Mouse (Mus musculus) CH12.LX (cell line): ENCODE results near the gene Anxa4. TPM values are rescaled to one million over a fixed set of nuclear protein-coding genes. Genes with fewer than 3 reads are reported as not detected.

ENCODE experiments used
- DNase-seq: peaks from one replicate; pipeline ENCODE4 v3.0.0-alpha.2; 2013; ENCODE audit errors: extremely low read depth
- H3K27ac ChIP-seq: 2 replicates; pipeline ENCODE4 v1.5.1; 2012; ENCODE audit warnings: low read depth, mild to moderate bottlenecking, control low read depth, moderate library complexity; ENCODE audit not compliant: insufficient read depth
- H3K27me3 ChIP-seq: replicated peaks from 2 replicates; pipeline ENCODE3; 2012; ENCODE audit warnings: inconsistent platforms
- H3K36me3 ChIP-seq, 2 experiments: replicated peaks in 1 of 2; 2 replicates each; pipeline versions ENCODE3 to v1.6.1; 2012; ENCODE audit warnings: inconsistent platforms in 1 of 2, low read length in 1 of 2, mild to moderate bottlenecking in 1 of 2, mixed read lengths in 1 of 2, moderate library complexity in 1 of 2; ENCODE audit not compliant: control insufficient read depth in 1 of 2, insufficient read depth in 1 of 2
- H3K4me1 ChIP-seq, 2 experiments: 2 replicates each; pipeline ENCODE4 v1.6.1; 2012; ENCODE audit warnings: inconsistent platforms in 1 of 2, moderate library complexity in 1 of 2; ENCODE audit not compliant: insufficient read depth in 2 of 2, control insufficient read depth in 1 of 2
- H3K4me2 ChIP-seq: 2 replicates; pipeline ENCODE4 v1.6.1; 2012; ENCODE audit warnings: low read depth, mild to moderate bottlenecking, control low read depth; ENCODE audit not compliant: poor library complexity, insufficient read depth, severe bottlenecking
- H3K4me3 ChIP-seq, 3 experiments: fragments of 150-350 bp in 1 of 3; sonication (generic) in 1 of 3; replicated peaks in 1 of 3; 2 replicates each; pipeline versions ENCODE3 to v1.5.1; 2011 to 2012; ENCODE audit warnings: low read depth in 2 of 3, low read length in 2 of 3, mild to moderate bottlenecking in 2 of 3, moderate library complexity in 2 of 3, control low read depth in 1 of 3, improper control_type of control experiment in 1 of 3, inconsistent platforms in 1 of 3, mixed read lengths in 1 of 3; ENCODE audit not compliant: poor library complexity in 1 of 3
- H3K79me2 ChIP-seq: replicated peaks from 2 replicates; pipeline ENCODE4 v1.6.1; 2012; ENCODE audit warnings: mild to moderate bottlenecking, moderate library complexity; ENCODE audit not compliant: control insufficient read depth, poor library complexity, insufficient read depth, severe bottlenecking; ENCODE audit errors: extremely low read depth
- H3K9ac ChIP-seq: 2 replicates; pipeline ENCODE4 v1.6.1; 2012; ENCODE audit warnings: low read depth, mild to moderate bottlenecking, control low read depth, moderate library complexity; ENCODE audit not compliant: insufficient read depth
- H3K9me3 ChIP-seq: replicated peaks from 2 replicates; pipeline ENCODE3; 2012; ENCODE audit warnings: low read length, inconsistent platforms, mixed read lengths
- BHLHE40 ChIP-seq: IDR thresholded peaks from 2 replicates; pipeline ENCODE4 v1.6.1; 2011; ENCODE audit warnings: mild to moderate bottlenecking, low read depth, low read length, improper control_type of control experiment
- CTCF ChIP-seq, 2 experiments: IDR thresholded peaks in 1 of 2; conservative IDR thresholded peaks in 1 of 2; 2 replicates each; pipeline ENCODE4 v1.5.1; 2011 to 2012; ENCODE audit warnings: low read depth in 2 of 2, low read length in 2 of 2, improper control_type of control experiment in 1 of 2, inconsistent platforms in 1 of 2, mild to moderate bottlenecking in 1 of 2, moderate library complexity in 1 of 2
- E2F4 ChIP-seq: IDR thresholded peaks from 2 replicates; pipeline ENCODE4 v1.6.1; 2011; ENCODE audit warnings: low read depth, low read length, improper control_type of control experiment; ENCODE audit not compliant: insufficient replicate concordance
- EP300 ChIP-seq: IDR thresholded peaks from 2 replicates; pipeline ENCODE4 v1.6.1; 2011; ENCODE audit warnings: low read length, improper control_type of control experiment
- ETS1 ChIP-seq: conservative IDR thresholded peaks from 2 replicates; pipeline ENCODE4 v1.6.1; 2012; ENCODE audit warnings: low read depth, mild to moderate bottlenecking, inconsistent platforms, low read length, improper control_type of control experiment, moderate library complexity
- HCFC1 ChIP-seq: IDR thresholded peaks from 2 replicates; pipeline ENCODE4 v1.6.1; 2012; ENCODE audit warnings: low read depth, mild to moderate bottlenecking, inconsistent platforms, low read length, improper control_type of control experiment
- IRF4 ChIP-seq: IDR thresholded peaks from 2 replicates; pipeline ENCODE4 v1.6.1; 2014; ENCODE audit warnings: low read depth, mild to moderate bottlenecking, inconsistent platforms, low read length, improper control_type of control experiment
- JUN ChIP-seq: IDR thresholded peaks from 2 replicates; pipeline ENCODE4 v1.6.1; 2011; ENCODE audit warnings: low read depth, mild to moderate bottlenecking, low read length, improper control_type of control experiment, moderate library complexity; ENCODE audit not compliant: insufficient read depth
- JUND ChIP-seq: conservative IDR thresholded peaks from 2 replicates; pipeline ENCODE4 v1.6.1; 2011; ENCODE audit warnings: low read depth, low read length, improper control_type of control experiment
- KAT2A ChIP-seq: IDR thresholded peaks from 2 replicates; pipeline ENCODE4 v1.6.1; 2012; ENCODE audit warnings: low read length, improper control_type of control experiment, inconsistent platforms; ENCODE audit not compliant: insufficient replicate concordance
- MAFK ChIP-seq: IDR thresholded peaks from 2 replicates; pipeline ENCODE4 v1.6.1; 2011; ENCODE audit warnings: low read length, improper control_type of control experiment; ENCODE audit not compliant: insufficient replicate concordance
- MAX ChIP-seq: IDR thresholded peaks from 2 replicates; pipeline ENCODE4 v1.6.1; 2011; ENCODE audit warnings: low read length, improper control_type of control experiment
- MAZ ChIP-seq: IDR thresholded peaks from 2 replicates; pipeline ENCODE4 v1.6.1; 2012; ENCODE audit warnings: low read depth, mild to moderate bottlenecking, inconsistent platforms, low read length, improper control_type of control experiment, moderate library complexity
- MXI1 ChIP-seq: IDR thresholded peaks from 2 replicates; pipeline ENCODE4 v1.6.1; 2011; ENCODE audit warnings: mild to moderate bottlenecking, low read depth, low read length, improper control_type of control experiment
- MYC ChIP-seq: IDR thresholded peaks from 2 replicates; pipeline ENCODE4 v1.6.1; 2011; ENCODE audit warnings: low read depth, mild to moderate bottlenecking, improper control_type of control experiment, low read length
- NELFE ChIP-seq: IDR thresholded peaks from 2 replicates; pipeline ENCODE4 v1.6.1; 2011; ENCODE audit warnings: low read depth, low read length, improper control_type of control experiment
- PAX5 ChIP-seq: IDR thresholded peaks from 2 replicates; pipeline ENCODE4 v1.6.1; 2012; ENCODE audit warnings: low read length, inconsistent platforms, mixed read lengths
- POLR2AphosphoS2 ChIP-seq: IDR thresholded peaks from 2 replicates; pipeline ENCODE4 v1.6.1; 2011; ENCODE audit warnings: low read depth, low read length, improper control_type of control experiment
- TCF12 ChIP-seq: IDR thresholded peaks from 2 replicates; pipeline ENCODE4 v1.6.1; 2014; ENCODE audit warnings: low read depth, mild to moderate bottlenecking, inconsistent platforms, low read length, improper control_type of control experiment
- USF1 ChIP-seq: IDR thresholded peaks from 2 replicates; pipeline ENCODE4 v1.6.1; 2014; ENCODE audit warnings: low read depth, mild to moderate bottlenecking, inconsistent platforms, low read length, improper control_type of control experiment
- ZC3H11A ChIP-seq: IDR thresholded peaks from 2 replicates; pipeline ENCODE4 v1.6.1; 2012; ENCODE audit warnings: low read depth, mild to moderate bottlenecking, inconsistent platforms, low read length, improper control_type of control experiment
- ZNF384 ChIP-seq: IDR thresholded peaks from 2 replicates; pipeline ENCODE4 v1.6.1; 2012; ENCODE audit warnings: low read depth, low read length, improper control_type of control experiment, inconsistent platforms
- dilution Hi-C: fragments of 300-500 bp; cut with MboI; formaldehyde crosslinking; loops from 2 replicates; pipeline ENCODE4 v1.14.3; 2020; ENCODE audit warnings: low sequenced_read_pairs; ENCODE audit not compliant: extremely low pct_unique_long_range_greater_than_20kb, extremely low pct_ligation_motif_present
- in situ Hi-C: fragments of 300-500 bp; cut with MboI; formaldehyde crosslinking; loops from 3 replicates; pipeline ENCODE4 v1.14.3; 2019; ENCODE audit warnings: low sequenced_read_pairs, low pct_ligation_motif_present, low pct_unique_long_range_greater_than_20kb, mixed read lengths
- polyA plus RNA-seq: library from polyadenylated mRNA; unstranded; fragments of >175 nt; gene quantifications from 2 replicates; pipeline ENCODE4 v1.2.1, GENCODE M21; 2012; ENCODE audit warnings: low read depth; ENCODE audit not compliant: insufficient read length
- total RNA-seq, 2 experiments: library from RNA; depleted of rRNA; stranded (reverse); fragments of 300-350 nt in 1 of 2; fragments of >200 nt in 1 of 2; gene quantifications; 2 replicates each; pipeline ENCODE4 v1.2.3; 2012 to 2014

Gene Anxa4
- total and polyA plus RNA-seq, 3 experiments, result 10.8 to 17.1 (median 13.7) TPM

DNA sequence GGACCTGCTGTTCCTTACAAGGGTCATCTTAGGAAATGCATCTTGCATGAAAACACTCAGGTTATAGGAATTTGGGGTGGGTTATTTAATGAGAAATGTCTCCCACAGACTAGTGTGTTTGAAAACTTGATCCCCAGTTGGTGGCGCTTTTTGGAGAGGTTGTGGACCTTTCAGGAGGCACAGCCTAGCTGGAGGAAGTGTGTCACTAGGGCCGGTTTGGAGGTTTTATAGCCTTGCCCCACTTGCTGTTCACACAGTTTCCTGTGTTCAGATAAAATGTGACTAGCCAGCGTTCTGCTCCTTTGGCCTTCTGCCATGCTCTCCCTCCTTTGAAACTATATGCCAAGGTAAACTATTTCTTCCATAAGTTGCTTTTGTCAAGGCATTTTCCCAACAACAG, 52.7 kb downstream of the Anxa4 start:
- H3K9ac ChIP-seq, result no peak overlapping the region
- no peak overlapping the region for H3K4me2 ChIP-seq
- dilution Hi-C loops (no loop called here), in situ Hi-C loops (loop anchor here (10.0 kb wide), 1 partner anchor 174 kb away; no protein-coding TSS in a partner anchor)
- no peak overlapping the region for H3K4me3 ChIP-seq
- H3K27me3 ChIP-seq, result no peaks in the 10 kb centered on the region
- DNase-seq, result no peak
- H3K9me3 ChIP-seq, result peaks cover 6% of the 10 kb centered on the region
- peaks cover 0 to 19% of the 10 kb centered on the region in 2 experiments for H3K36me3 ChIP-seq
- H3K79me2 ChIP-seq, result no peaks in the 10 kb centered on the region
- peaks cover 1 to 5% of the 10 kb centered on the region in 2 experiments; a peak in 2 of 4 replicates for H3K4me1 ChIP-seq
- TF ChIP-seq USF1, result no peak
- TF ChIP-seq BHLHE40, result no peak
- TF ChIP-seq MXI1, result no peak
- TF ChIP-seq IRF4, result no peak
- no peak for TF ChIP-seq ZC3H11A
- no peak for TF ChIP-seq ZNF384
- TF ChIP-seq CTCF (conservative IDR thresholded peaks at IDR 0.05 in 1 of 2, IDR thresholded peaks at IDR 0.05 in 1 of 2; ENCODE audit: low read depth in 2 of 2, low read length in 2 of 2), result no peak
- TF ChIP-seq HCFC1, result no peak
- TF ChIP-seq EP300, result no peak
- H3K27ac ChIP-seq, result no peak overlapping the region

GRCm38 (mm10) chr6:86736830-86737229, 56.6 kb downstream of the Anxa4 start:
- H3K4me1 ChIP-seq, result peaks cover 3 to 24% of the 10 kb centered on the region in 2 experiments; a peak in 3 of 4 replicates
- dilution Hi-C loops, result no loop called here
- H3K4me3 ChIP-seq, result no peak overlapping the region
- H3K27ac ChIP-seq, result no peak overlapping the region
- no peak for DNase-seq
- H3K79me2 ChIP-seq, result no peaks in the 10 kb centered on the region; the same call in 1 of the 2 replicates
- H3K9me3 ChIP-seq, result peaks cover 3% of the 10 kb centered on the region
- TF ChIP-seq ETS1, result no peak
- TF ChIP-seq JUND, result no peak
- TF ChIP-seq BHLHE40, result no peak
- TF ChIP-seq ZC3H11A, result no peak
- TF ChIP-seq EP300, result no peak
- no peak for TF ChIP-seq MAZ
- no peak for TF ChIP-seq CTCF (conservative IDR thresholded peaks at IDR 0.05 in 1 of 2, IDR thresholded peaks at IDR 0.05 in 1 of 2; ENCODE audit: low read depth in 2 of 2, low read length in 2 of 2)
- TF ChIP-seq PAX5, result no peak
- TF ChIP-seq MXI1, result no peak
- TF ChIP-seq MYC, result no peak
- no peak for TF ChIP-seq MAFK
- no peak for TF ChIP-seq NELFE
- TF ChIP-seq KAT2A, result no peak
- no peak for TF ChIP-seq HCFC1
- TF ChIP-seq JUN, result no peak
- no peak for TF ChIP-seq POLR2AphosphoS2
- no peak for TF ChIP-seq E2F4
- no peak for TF ChIP-seq MAX
- no peak for TF ChIP-seq IRF4
- no peak for TF ChIP-seq TCF12
- peaks cover 0 to 17% of the 10 kb centered on the region in 2 experiments for H3K36me3 ChIP-seq
- H3K4me2 ChIP-seq, result no peak overlapping the region
- no peaks in the 10 kb centered on the region for H3K27me3 ChIP-seq
- H3K9ac ChIP-seq, result no peak overlapping the region
- in situ Hi-C loops, result no loop called here
